Mouse (Mus musculus) brain, embryonic 14.5 days (tissue): ENCODE data around the gene Rps28.

Experiments used
- CTCF ChIP-seq: fragments of 200-500 bp; IDR thresholded peaks from 2 replicates; pipeline ENCODE4 v1.5.1; 2012; ENCODE audit warnings: inconsistent platforms, mild to moderate bottlenecking, moderate library complexity, borderline replicate concordance; ENCODE audit not compliant: insufficient read depth, insufficient read length; ENCODE audit errors: extremely low read depth
- POLR2A ChIP-seq: fragments of 200-500 bp; IDR thresholded peaks from 2 replicates; pipeline ENCODE4 v1.6.1; 2012; ENCODE audit warnings: mild to moderate bottlenecking, inconsistent platforms, borderline replicate concordance; ENCODE audit not compliant: poor library complexity, insufficient read depth, insufficient read length, severe bottlenecking; ENCODE audit errors: extremely low read depth

- no peak for TF ChIP-seq CTCF
- no peak for TF ChIP-seq POLR2A
Measured at GRCm38 (mm10) chr17:33844196-33844595, 19.8 kb upstream of the Rps28 start.
